8 mouse cellular contexts compared by ENCODE assay signal in the genomic region with DNA sequence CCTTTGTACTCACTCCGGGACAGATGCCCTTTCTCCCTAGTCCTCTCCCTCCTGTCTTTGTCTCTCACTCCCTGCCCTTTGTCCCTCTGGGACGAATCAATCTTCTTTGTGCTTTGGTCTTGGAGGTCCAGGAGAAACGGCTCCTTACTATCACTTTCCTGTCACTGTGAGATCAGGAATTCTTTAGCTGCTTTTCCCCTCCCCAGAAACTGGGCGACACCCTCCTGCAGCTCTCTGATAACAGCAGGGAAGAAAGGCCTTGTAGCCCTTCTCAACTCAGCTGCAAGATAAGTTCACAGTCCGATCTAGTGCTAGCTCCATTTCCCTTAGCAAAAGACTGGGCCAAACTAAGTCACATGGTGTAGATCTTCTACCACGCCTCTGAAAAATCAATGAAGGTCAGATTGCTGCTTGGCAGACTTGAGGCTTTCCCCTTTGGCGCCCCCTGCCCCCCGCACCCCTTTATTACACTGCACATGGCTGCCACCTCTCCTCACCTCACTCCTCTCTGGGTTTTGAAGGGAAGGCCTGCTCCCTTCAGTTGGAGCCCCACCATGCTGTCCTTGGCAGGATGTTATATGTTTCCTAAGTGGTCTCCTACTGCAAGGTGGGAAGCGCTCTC. TPM values are rescaled to one million over a fixed set of nuclear protein-coding genes. Genes with fewer than 3 reads are reported as not detected.
DNase-seq lines count a peak whose midpoint lies in the region; ATAC-seq lines count a peak whose summit lies in the region.

No protein-coding gene starts in this region.

- peak overlapping the region; percentile 12; the same call in 1 of the 2 replicates for H3K4me3 ChIP-seq in forebrain, embryonic 10.5 days
- no peak overlapping the region for H3K4me3 ChIP-seq in forebrain, embryonic 16.5 days (replicated peaks; ENCODE audit: low read length)
- no peak overlapping the region for H3K4me3 ChIP-seq in limb, embryonic 10.5 days

- H3K4me1 ChIP-seq in forebrain, embryonic 10.5 days: peaks cover 18% of the 10 kb centered on the region
- no peaks in the 10 kb centered on the region for H3K4me1 ChIP-seq in forebrain, embryonic 16.5 days (replicated peaks; ENCODE audit: control insufficient read depth, insufficient read depth, low read length)
- H3K4me1 ChIP-seq in limb, embryonic 10.5 days: peaks cover 21% of the 10 kb centered on the region

- ATAC-seq in forebrain, embryonic 16.5 days: no peak

- H3K4me2 ChIP-seq in forebrain, embryonic 16.5 days (ENCODE audit: low read length): no peak overlapping the region

- H3K36me3 ChIP-seq in forebrain, embryonic 10.5 days (replicated peaks): peaks cover 65% of the 10 kb centered on the region
- no peaks in the 10 kb centered on the region for H3K36me3 ChIP-seq in forebrain, embryonic 16.5 days (ENCODE audit: control insufficient read depth, insufficient read depth)
- H3K36me3 ChIP-seq in limb, embryonic 10.5 days: peaks cover 58% of the 10 kb centered on the region
- peaks cover 2% of the 10 kb centered on the region for H3K36me3 ChIP-seq in splenic B cell, adult 2 months (ENCODE audit: control insufficient read depth, insufficient read depth, low read length, poor library complexity, severe bottlenecking)

- H3K27ac ChIP-seq in forebrain, embryonic 10.5 days: peak overlapping the region; percentile 66
- no peak overlapping the region for H3K27ac ChIP-seq in forebrain, embryonic 16.5 days (ENCODE audit: low read length)
- peak overlapping the region; percentile 64; the same call in 1 of the 2 replicates for H3K27ac ChIP-seq in limb, embryonic 10.5 days

- H3K9ac ChIP-seq in forebrain, embryonic 16.5 days (replicated peaks; ENCODE audit: low read depth, low read length): no peak overlapping the region

- peaks cover 48% of the 10 kb centered on the region for H3K27me3 ChIP-seq in forebrain, embryonic 10.5 days (ENCODE audit: poor library complexity, severe bottlenecking)
- no peaks in the 10 kb centered on the region for H3K27me3 ChIP-seq in forebrain, embryonic 16.5 days (replicated peaks; ENCODE audit: control insufficient read depth, insufficient read depth, low read length)
- H3K27me3 ChIP-seq in limb, embryonic 10.5 days (ENCODE audit: low read depth, poor library complexity, severe bottlenecking): no peaks in the 10 kb centered on the region
- no peaks in the 10 kb centered on the region for H3K27me3 ChIP-seq in splenic B cell, adult 2 months (ENCODE audit: control insufficient read depth, insufficient read depth, low read length, poor library complexity, severe bottlenecking)

- 27% methylated on average over 9 of the region's 9 CpGs for WGBS in forebrain, embryonic 10.5 days
- WGBS in forebrain, embryonic 16.5 days: 27% methylated on average over 8 of the region's 9 CpGs
- WGBS in limb, embryonic 10.5 days: 33% methylated on average over 9 of the region's 9 CpGs

- DNase-seq in forebrain, embryonic 10.5 days (ENCODE audit: extremely low spot score, low spot score): peak; percentile 41
- DNase-seq in spleen, postnatal 10 days (ENCODE audit: low spot score in 2 of 2): peak; percentile 62 to 64
- DNase-seq in spleen, adult 12 weeks (ENCODE audit: low spot score): no peak
- DNase-seq in limb, embryonic 10.5 days (ENCODE audit: low spot score): peak; percentile 61
- DNase-seq in splenic B cell, adult 2 months (ENCODE audit: low read depth, low spot score): peak; percentile 35
- no peak for DNase-seq in left cerebral cortex, adult 8-10 months (ENCODE audit: low spot score in 2 of 2)
- DNase-seq in natural killer cell, adult 2 months (ENCODE audit: low spot score in 2 of 2): no peak

- no peaks in the 10 kb centered on the region for H3K9me3 ChIP-seq in forebrain, embryonic 10.5 days
- H3K9me3 ChIP-seq in forebrain, embryonic 16.5 days (ENCODE audit: control insufficient read depth, low read length): no peaks in the 10 kb centered on the region
- H3K9me3 ChIP-seq in limb, embryonic 10.5 days (replicated peaks): no peaks in the 10 kb centered on the region

RNA-seq across cellular contexts. Expression of a gene that starts 8.9 kb away (rescaled TPM):
- 22.0 and 26.2 TPM in 2 replicates for polyA plus RNA-seq in forebrain, embryonic 10.5 days (2016; fragmentation: Nextera tagmentation; extraction: Ambion mirVana)
- 12.5 and 16.4 TPM in 2 replicates for polyA plus RNA-seq in forebrain, embryonic 16.5 days (2015; fragmentation: Nextera tagmentation; extraction: Ambion mirVana)
- 27.9 and 28.4 TPM in 2 replicates for polyA plus RNA-seq in limb, embryonic 10.5 days (2016; fragmentation: Nextera tagmentation; extraction: Ambion mirVana)
- 10 to 100 TPM; 25.7 to 29.4 (median 28.9) TPM for total RNA-seq in left cerebral cortex, adult 8-10 months (2022)

RNA-seq across cellular contexts. Expression of a gene that starts 23.6 kb away (rescaled TPM):
- 0.28 TPM in 1 of 2 replicates, not detected in the other for polyA plus RNA-seq in forebrain, embryonic 10.5 days (2016; fragmentation: Nextera tagmentation; extraction: Ambion mirVana)
- polyA plus RNA-seq in forebrain, embryonic 16.5 days (2015; fragmentation: Nextera tagmentation; extraction: Ambion mirVana): not detected in 2 replicates
- polyA plus RNA-seq in limb, embryonic 10.5 days (2016; fragmentation: Nextera tagmentation; extraction: Ambion mirVana): 0.33 and 0.50 TPM in 2 replicates
- not detected for total RNA-seq in left cerebral cortex, adult 8-10 months (2022)

RNA-seq across cellular contexts. Expression of a gene that starts 42.4 kb away (rescaled TPM):
- polyA plus RNA-seq in forebrain, embryonic 10.5 days (2016; fragmentation: Nextera tagmentation; extraction: Ambion mirVana): 22.5 and 23.3 TPM in 2 replicates
- 15.0 and 16.8 TPM in 2 replicates for polyA plus RNA-seq in forebrain, embryonic 16.5 days (2015; fragmentation: Nextera tagmentation; extraction: Ambion mirVana)
- polyA plus RNA-seq in limb, embryonic 10.5 days (2016; fragmentation: Nextera tagmentation; extraction: Ambion mirVana): 12.9 and 14.5 TPM in 2 replicates
- 10 to 100 TPM; 16.0 to 17.2 (median 16.5) TPM for total RNA-seq in left cerebral cortex, adult 8-10 months (2022)

RNA-seq across cellular contexts. Expression of a gene that starts 51.2 kb away (rescaled TPM):
- 10.0 and 10.7 TPM in 2 replicates for polyA plus RNA-seq in forebrain, embryonic 10.5 days (2016; fragmentation: Nextera tagmentation; extraction: Ambion mirVana)
- polyA plus RNA-seq in forebrain, embryonic 16.5 days (2015; fragmentation: Nextera tagmentation; extraction: Ambion mirVana): 9.1 and 9.9 TPM in 2 replicates
- 7.7 and 10.6 TPM in 2 replicates for polyA plus RNA-seq in limb, embryonic 10.5 days (2016; fragmentation: Nextera tagmentation; extraction: Ambion mirVana)
- 1 to 10 TPM; 3.9 to 5.0 (median 4.4) TPM for total RNA-seq in left cerebral cortex, adult 8-10 months (2022)

RNA-seq across cellular contexts. Expression of a gene that starts 51.9 kb away (rescaled TPM):
- polyA plus RNA-seq in forebrain, embryonic 10.5 days (2016; fragmentation: Nextera tagmentation; extraction: Ambion mirVana): 15.3 and 15.4 TPM in 2 replicates
- 10.4 and 11.2 TPM in 2 replicates for polyA plus RNA-seq in forebrain, embryonic 16.5 days (2015; fragmentation: Nextera tagmentation; extraction: Ambion mirVana)
- 17.8 and 20.0 TPM in 2 replicates for polyA plus RNA-seq in limb, embryonic 10.5 days (2016; fragmentation: Nextera tagmentation; extraction: Ambion mirVana)
- total RNA-seq in left cerebral cortex, adult 8-10 months (2022): 10 to 100 TPM; 14.2 to 16.8 (median 14.9) TPM

Comparison
In these comparisons a context has a peak if more than half of its experiments do, and no peak if none do; other contexts are left out.
1. DNase-seq: peak in forebrain, embryonic 10.5 days (single experiment), spleen, postnatal 10 days (2 of 2), limb, embryonic 10.5 days (single experiment) and splenic B cell, adult 2 months (single experiment); none in spleen, adult 12 weeks (single experiment), left cerebral cortex, adult 8-10 months (0 of 2) and natural killer cell, adult 2 months (0 of 2).